Mouse (Mus musculus): ENCODE results near the gene Prss21.
A peak's percentile ranks its signal among the peaks of the same experiment; 100 is the strongest.
"Not testable (repeated sequence)": the region's sequence is repeated elsewhere in the genome, so short reads cannot be mapped to it uniquely, and the experiment has no call there.

Prss21 gene

DNA sequence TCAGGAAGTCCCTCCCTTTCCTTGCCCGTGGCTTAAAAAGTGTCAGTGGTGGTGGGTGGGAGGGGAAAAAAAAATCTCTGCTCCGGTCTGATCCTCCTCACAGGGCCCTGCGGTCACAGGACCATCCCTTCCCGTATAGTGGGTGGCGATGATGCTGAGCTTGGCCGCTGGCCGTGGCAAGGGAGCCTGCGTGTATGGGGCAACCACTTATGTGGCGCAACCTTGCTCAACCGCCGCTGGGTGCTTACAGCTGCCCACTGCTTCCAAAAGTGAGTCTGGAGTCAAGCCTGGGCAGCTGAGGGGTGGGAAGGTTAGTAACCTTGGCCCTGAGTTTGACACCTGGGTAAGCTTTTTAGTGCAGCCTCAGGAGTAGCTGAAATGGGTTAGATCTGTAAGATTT, 657 bp downstream of the Prss21 start:
- DNase-seq, result no peak

DNA sequence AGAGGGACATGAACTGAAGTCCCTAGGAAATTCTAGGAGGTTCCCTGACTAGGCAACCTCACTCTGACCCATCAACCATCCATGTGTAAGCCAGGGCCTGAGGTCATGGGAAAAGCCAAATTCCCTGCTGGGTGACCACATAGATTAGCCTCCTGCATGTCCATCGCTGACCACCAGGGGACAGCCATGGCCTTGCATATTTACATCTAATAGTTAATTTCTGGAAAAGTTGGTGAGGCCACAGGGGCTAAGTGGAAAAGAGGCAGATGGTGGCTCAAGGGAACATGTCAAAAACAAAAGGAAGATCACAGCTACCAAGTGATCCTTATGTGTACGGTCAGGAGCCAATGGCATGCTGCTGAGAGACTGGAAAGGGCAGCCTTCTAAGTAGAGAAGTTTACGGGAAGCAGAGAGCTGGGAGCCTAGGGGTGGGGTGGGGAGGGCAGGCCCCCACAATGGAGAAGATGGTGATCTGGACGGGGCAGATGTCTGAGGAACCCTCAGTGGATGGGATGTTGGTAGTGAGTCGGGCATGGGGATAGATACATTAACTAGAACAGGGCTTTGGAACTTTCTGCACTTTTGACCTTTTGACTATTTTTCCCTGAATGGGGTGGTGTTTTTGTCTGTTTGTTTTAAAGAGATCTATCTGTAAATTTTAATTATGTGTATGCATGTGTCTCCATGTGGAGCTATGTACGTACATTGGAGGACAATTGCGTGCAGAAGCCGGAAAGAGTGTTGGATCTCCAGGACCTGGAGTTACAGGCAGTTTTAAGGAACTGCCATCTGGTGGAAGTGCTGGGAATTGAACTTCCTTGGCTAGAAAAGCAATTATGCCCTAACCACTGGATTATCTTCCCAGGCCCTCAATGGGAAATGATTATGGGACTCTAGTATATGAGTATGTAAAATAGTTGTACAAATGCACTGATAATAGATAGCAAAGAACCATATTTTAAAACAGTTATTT, 6.3 kb downstream of the Prss21 start:
- DNase-seq, result peak; percentile 59 to 79

DNA sequence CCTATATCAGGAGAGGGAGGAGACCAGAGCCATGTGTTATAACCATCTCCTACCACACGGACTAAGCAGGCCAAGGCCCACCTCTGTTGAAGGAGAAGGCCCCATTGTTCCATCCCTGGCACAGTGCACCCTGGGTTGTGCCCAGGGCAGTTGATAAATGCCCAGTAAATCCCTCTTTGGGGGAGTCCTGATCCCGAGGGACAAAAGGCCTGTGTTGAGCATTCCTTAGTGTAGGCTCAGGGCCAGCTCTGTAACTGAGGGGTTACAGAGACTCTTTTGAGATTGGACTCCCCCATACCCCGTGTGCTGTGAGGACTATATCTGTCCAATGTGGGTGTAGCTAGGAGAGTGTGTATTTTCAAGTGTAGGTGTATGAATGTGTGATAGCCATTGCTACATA, 8.9 kb downstream of the Prss21 start:
- DNase-seq, result no peak

DNA sequence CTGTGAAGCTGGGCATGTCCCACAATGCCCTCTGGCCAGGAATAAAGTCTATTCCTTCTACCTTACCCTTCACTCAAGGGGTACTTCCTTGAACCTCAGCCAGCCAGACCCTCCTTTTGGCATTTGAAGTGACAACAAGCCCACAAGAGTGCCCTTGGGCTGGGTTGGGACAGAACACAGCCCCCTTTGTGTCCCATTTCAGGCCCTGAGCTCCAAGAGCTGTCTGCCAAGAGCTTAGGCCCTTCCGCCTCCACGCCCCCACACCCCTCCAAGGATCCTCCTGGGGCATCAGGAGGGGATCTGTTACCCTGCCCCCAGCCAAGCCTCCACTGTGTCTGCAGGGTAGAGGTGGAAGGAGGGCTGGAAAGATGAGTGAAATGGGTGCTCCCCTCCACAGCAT, 9.3 kb downstream of the Prss21 start:
- DNase-seq, result no peak

DNA sequence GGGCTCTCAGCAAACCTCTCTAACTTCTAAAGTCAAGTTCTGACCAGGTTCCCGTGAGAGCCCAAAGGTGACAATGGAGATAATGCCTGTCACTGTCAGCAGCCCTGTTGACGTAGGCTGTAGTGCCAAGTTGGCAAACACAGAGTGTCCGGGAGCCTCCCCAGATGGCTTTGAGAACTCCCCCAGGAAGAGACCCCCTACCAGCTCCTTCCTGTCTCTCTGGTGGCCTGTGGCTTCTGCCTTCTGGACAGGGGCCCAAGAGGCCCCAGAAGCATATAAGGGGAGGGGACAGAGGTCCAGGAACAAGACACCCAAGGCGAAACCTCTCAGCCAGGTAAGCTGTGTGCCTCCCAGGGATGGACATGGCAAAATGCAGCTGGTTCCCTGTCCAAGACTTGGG, 12.7 kb downstream of the Prss21 start, which contains the start of the genes Dcpp1 and Dcpp2:
TSS of gene Dcpp1 (plus strand) at position 301 of the 400 bp plus-strand sequence.
TSS of gene Dcpp2 (plus strand) at position 305 of the 400 bp plus-strand sequence.
- not testable (repeated sequence) for DNase-seq

DNA sequence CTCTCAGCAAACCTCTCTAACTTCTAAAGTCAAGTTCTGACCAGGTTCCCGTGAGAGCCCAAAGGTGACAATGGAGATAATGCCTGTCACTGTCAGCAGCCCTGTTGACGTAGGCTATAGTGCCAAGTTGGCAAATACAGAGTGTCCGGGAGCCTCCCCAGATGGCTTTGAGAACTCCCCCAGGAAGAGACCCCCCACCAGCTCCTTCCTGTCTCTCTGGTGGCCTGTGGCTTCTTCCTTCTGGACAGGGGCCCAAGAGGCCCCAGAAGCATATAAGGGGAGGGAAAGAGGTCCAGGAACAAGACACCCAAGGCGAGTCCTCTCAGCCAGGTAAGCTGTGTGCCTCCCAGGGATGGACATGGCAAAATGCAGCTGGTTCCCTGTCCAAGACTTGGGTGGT, 49.3 kb downstream of the Prss21 start, which contains the start of gene Dcpp3:
TSS of gene Dcpp3 (plus strand) at position 301 of the 400 bp plus-strand sequence.
- DNase-seq, result not testable (repeated sequence)

Measured in kidney, postnatal 36 days (tissue).